Mouse (Mus musculus) liver, embryonic 11.5 days (tissue): ENCODE measurements around the gene Fbxw8. TPM values are rescaled to one million over a fixed set of nuclear protein-coding genes. Genes with fewer than 3 reads are reported as not detected.

ENCODE experiments used
- ATAC-seq: fragments of 200-750 bp; cut with Nextera tagmentation; replicated peaks from 2 replicates; pipeline ENCODE4 v1.8.0; 2017; ENCODE audit warnings: moderate number of reproducible peaks, mild to moderate bottlenecking, moderate TSS enrichment, moderate library complexity; ENCODE audit not compliant: low FRiP score
- DNase-seq: peaks from one replicate; pipeline ENCODE4 v3.0.0-alpha.2; 2017; ENCODE audit warnings: low spot score
- H3K27ac ChIP-seq: fragments of 300-500 bp; sonication (generic); 2 replicates; pipeline ENCODE4 v1.5.1; 2014; ENCODE audit warnings: mild to moderate bottlenecking, low read depth, low read length, control low read depth
- H3K27me3 ChIP-seq: fragments of 300-500 bp; sonication (generic); replicated peaks from 2 replicates; pipeline ENCODE4 v1.6.1; 2014; ENCODE audit warnings: low read length, mixed read lengths; ENCODE audit not compliant: control insufficient read depth, insufficient read depth
- H3K36me3 ChIP-seq: fragments of 300-500 bp; sonication (generic); 2 replicates; pipeline ENCODE4 v1.6.1; 2014; ENCODE audit warnings: mild to moderate bottlenecking, low read length, moderate library complexity, mixed read lengths; ENCODE audit not compliant: control insufficient read depth, insufficient read depth
- H3K4me1 ChIP-seq: fragments of 300-500 bp; sonication (generic); replicated peaks from 2 replicates; pipeline ENCODE4 v1.6.1; 2014; ENCODE audit warnings: low read length, mixed read lengths; ENCODE audit not compliant: control insufficient read depth, insufficient read depth
- H3K4me2 ChIP-seq: fragments of 300-500 bp; sonication (generic); 2 replicates; pipeline ENCODE4 v1.6.1; 2014; ENCODE audit warnings: mild to moderate bottlenecking, control low read depth, moderate library complexity
- H3K4me3 ChIP-seq: fragments of 300-500 bp; sonication (generic); 2 replicates; pipeline ENCODE4 v1.5.1; 2014; ENCODE audit warnings: low read depth, low read length, control low read depth
- H3K9ac ChIP-seq: fragments of 300-500 bp; sonication (generic); 2 replicates; pipeline ENCODE4 v1.6.1; 2014; ENCODE audit warnings: low read depth, low read length, control low read depth
- H3K9me3 ChIP-seq: fragments of 300-500 bp; sonication (generic); 2 replicates; pipeline ENCODE4 v1.6.1; 2016; ENCODE audit warnings: low read length, inconsistent platforms, mixed read lengths; ENCODE audit not compliant: control insufficient read depth
- WGBS: fragments of 180-500 bp; shearing (Covaris S2); extraction: QIAGEN DNeasy Blood & Tissue Kit; methylation state at CpG from one replicate; pipeline ENCODE4 v1.1.7; 2014; 5-methylcytosine and 5-hydroxymethylcytosine counted together
- polyA plus RNA-seq: library from polyadenylated mRNA; unstranded; fragments of >200 nt; fragmentation: Nextera tagmentation; extraction: Ambion mirVana; gene quantifications from 2 replicates; pipeline ENCODE4 v1.2.1, GENCODE M21; 2014

Fbxw8 gene
- polyA plus RNA-seq, 1 experiment from 2014 or later = 17.0 TPM

- no peak for ATAC-seq
- H3K9ac ChIP-seq = no peak overlapping the region
- no peak overlapping the region for H3K4me3 ChIP-seq
- H3K36me3 ChIP-seq = peaks cover 16% of the 10 kb centered on the region; the same call in 1 of the 2 replicates
- no peak for DNase-seq
- H3K4me1 ChIP-seq = no peaks in the 10 kb centered on the region
- no peak overlapping the region for H3K4me2 ChIP-seq
- no peaks in the 10 kb centered on the region for H3K27me3 ChIP-seq
- 92% methylated on average over 17 of the region's 17 CpGs for WGBS
- no peaks in the 10 kb centered on the region for H3K9me3 ChIP-seq
- no peak overlapping the region for H3K27ac ChIP-seq
Measured at GRCm38 (mm10) chr5:118108124-118108793, 47.0 kb downstream of the Fbxw8 start.

GRCm38 (mm10) chr5:118106667-118107066, 48.6 kb downstream of the Fbxw8 start:
- WGBS = 92% methylated on average over 10 of the region's 10 CpGs
- Histone ChIP-seq H3K9me3 (no peaks in the 10 kb centered on the region), H3K4me1 (no peaks in the 10 kb centered on the region), H3K9ac (no peak overlapping the region), H3K4me2 (no peak overlapping the region), H3K27ac (no peak overlapping the region), H3K36me3 (peaks cover 11% of the 10 kb centered on the region; the same call in 1 of the 2 replicates), H3K27me3 (no peaks in the 10 kb centered on the region), H3K4me3 (no peak overlapping the region)
- DNase-seq (no peak), ATAC-seq (no peak)

GRCm38 (mm10) chr5:118105536-118105935, 49.7 kb downstream of the Fbxw8 start:
- H3K36me3 ChIP-seq = peaks cover 5% of the 10 kb centered on the region; the same call in 1 of the 2 replicates
- H3K9me3 ChIP-seq = no peaks in the 10 kb centered on the region
- ATAC-seq = no peak

GRCm38 (mm10) chr5:118099870-118100478, 55.3 kb downstream of the Fbxw8 start:
- ATAC-seq (no peak), DNase-seq (no peak)
- no peak overlapping the region for H3K27ac ChIP-seq
- H3K9ac ChIP-seq = no peak overlapping the region
- no peak overlapping the region for H3K4me3 ChIP-seq
- no peaks in the 10 kb centered on the region for H3K9me3 ChIP-seq
- H3K4me1 ChIP-seq = no peaks in the 10 kb centered on the region
- 87% methylated on average over 8 of the region's 8 CpGs for WGBS
- H3K27me3 ChIP-seq = no peaks in the 10 kb centered on the region
- H3K36me3 ChIP-seq = peaks cover 2% of the 10 kb centered on the region; the same call in 1 of the 2 replicates
- H3K4me2 ChIP-seq = no peak overlapping the region

More at GRCm38 (mm10) chr5:118105536-118105935, 49.7 kb downstream of the Fbxw8 start:
- H3K9ac ChIP-seq = no peak overlapping the region
- no peaks in the 10 kb centered on the region for H3K4me1 ChIP-seq
- WGBS = 87% methylated on average over 8 of the region's 8 CpGs
- no peak overlapping the region for H3K4me3 ChIP-seq
- H3K27me3 ChIP-seq = no peaks in the 10 kb centered on the region
- H3K27ac ChIP-seq = no peak overlapping the region
- no peak for DNase-seq
- H3K4me2 ChIP-seq = no peak overlapping the region

GRCm38 (mm10) chr5:118099069-118099869, 56.0 kb downstream of the Fbxw8 start:
- H3K4me3 ChIP-seq = no peak overlapping the region
- H3K36me3 ChIP-seq = peaks cover 6% of the 10 kb centered on the region; the same call in 1 of the 2 replicates
- H3K4me2 ChIP-seq = no peak overlapping the region
- no peak for ATAC-seq
- no peak overlapping the region for H3K9ac ChIP-seq
- H3K9me3 ChIP-seq = no peaks in the 10 kb centered on the region
- H3K4me1 ChIP-seq = no peaks in the 10 kb centered on the region
- no peak for DNase-seq
- no peak overlapping the region for H3K27ac ChIP-seq
- WGBS = 80% methylated on average over 11 of the region's 11 CpGs
- no peaks in the 10 kb centered on the region for H3K27me3 ChIP-seq

GRCm38 (mm10) chr5:118096317-118096716, 58.9 kb downstream of the Fbxw8 start:
- H3K4me3 ChIP-seq = no peak overlapping the region

GRCm38 (mm10) chr5:118095849-118096248, 59.4 kb downstream of the Fbxw8 start:
- ATAC-seq = no peak
- WGBS = 79% methylated on average over 4 of the region's 4 CpGs
- H3K36me3 ChIP-seq = peaks cover 24% of the 10 kb centered on the region

More at GRCm38 (mm10) chr5:118096317-118096716, 58.9 kb downstream of the Fbxw8 start:
- Histone ChIP-seq H3K27me3 (no peaks in the 10 kb centered on the region), H3K4me1 (no peaks in the 10 kb centered on the region), H3K9ac (no peak overlapping the region), H3K27ac (no peak overlapping the region), H3K4me2 (no peak overlapping the region), H3K9me3 (no peaks in the 10 kb centered on the region), H3K36me3 (peaks cover 19% of the 10 kb centered on the region)
- WGBS = 89% methylated on average over 3 of the region's 3 CpGs
- ATAC-seq (no peak), DNase-seq (no peak)

GRCm38 (mm10) chr5:118095433-118095832, 59.8 kb downstream of the Fbxw8 start:
- H3K27ac ChIP-seq = no peak overlapping the region
- no peaks in the 10 kb centered on the region for H3K27me3 ChIP-seq
- ATAC-seq (no peak), DNase-seq (no peak)
- peaks cover 27% of the 10 kb centered on the region for H3K36me3 ChIP-seq
- H3K4me3 ChIP-seq = no peak overlapping the region
- H3K4me2 ChIP-seq = no peak overlapping the region
- 85% methylated on average over 11 of the region's 11 CpGs for WGBS
- no peak overlapping the region for H3K9ac ChIP-seq
- no peaks in the 10 kb centered on the region for H3K4me1 ChIP-seq
- H3K9me3 ChIP-seq = no peaks in the 10 kb centered on the region

More at GRCm38 (mm10) chr5:118095849-118096248, 59.4 kb downstream of the Fbxw8 start:
- DNase-seq = no peak
- Histone ChIP-seq H3K4me1 (no peaks in the 10 kb centered on the region), H3K9me3 (no peaks in the 10 kb centered on the region), H3K4me3 (no peak overlapping the region), H3K4me2 (no peak overlapping the region), H3K9ac (no peak overlapping the region), H3K27ac (no peak overlapping the region), H3K27me3 (no peaks in the 10 kb centered on the region)
